Mouse (Mus musculus) forebrain, embryonic 16.5 days (tissue): Measurements from ENCODE around the gene Ccl11. TPM values are rescaled to one million over a fixed set of nuclear protein-coding genes. Genes with fewer than 3 reads are reported as not detected.

ENCODE experiments used
- ATAC-seq: fragments of 200-750 bp; cut with Nextera tagmentation; 2 replicates; pipeline ENCODE4 v1.8.0; 2017; ENCODE audit warnings: mild to moderate bottlenecking, moderate library complexity
- H3K27ac ChIP-seq: fragments of 300-500 bp; sonication (generic); 2 replicates; pipeline ENCODE4 v1.5.1; 2014; ENCODE audit warnings: low read length, control low read depth
- H3K27me3 ChIP-seq: fragments of 300-500 bp; sonication (generic); replicated peaks from 2 replicates; pipeline ENCODE4 v1.6.1; 2014; ENCODE audit warnings: low read length; ENCODE audit not compliant: control insufficient read depth, insufficient read depth
- H3K36me3 ChIP-seq: fragments of 300-500 bp; sonication (generic); 2 replicates; pipeline ENCODE4 v1.6.1; 2014; ENCODE audit not compliant: control insufficient read depth, insufficient read depth
- H3K4me1 ChIP-seq: fragments of 300-500 bp; sonication (generic); replicated peaks from 2 replicates; pipeline ENCODE4 v1.6.1; 2014; ENCODE audit warnings: low read length; ENCODE audit not compliant: control insufficient read depth, insufficient read depth
- H3K4me2 ChIP-seq: fragments of 300-500 bp; sonication (generic); 2 replicates; pipeline ENCODE4 v1.6.1; 2014; ENCODE audit warnings: mild to moderate bottlenecking, low read length, control low read depth
- H3K4me3 ChIP-seq: fragments of 300-500 bp; sonication (generic); replicated peaks from 2 replicates; pipeline ENCODE4 v1.5.1; 2014; ENCODE audit warnings: mild to moderate bottlenecking, low read length, control low read depth
- H3K9ac ChIP-seq: fragments of 300-500 bp; sonication (generic); replicated peaks from 2 replicates; pipeline ENCODE4 v1.6.1; 2014; ENCODE audit warnings: low read depth, low read length, control low read depth
- H3K9me3 ChIP-seq: fragments of 300-500 bp; sonication (generic); 2 replicates; pipeline ENCODE4 v1.6.1; 2016; ENCODE audit warnings: low read length; ENCODE audit not compliant: control insufficient read depth
- WGBS: fragments of 180-500 bp; shearing (Covaris S2); extraction: QIAGEN DNeasy Blood & Tissue Kit; methylation state at CpG from one replicate; pipeline ENCODE4 v1.1.7; 2014; 5-methylcytosine and 5-hydroxymethylcytosine counted together
- polyA plus RNA-seq: library from polyadenylated mRNA; unstranded; fragments of >200 nt; fragmentation: Nextera tagmentation; extraction: Ambion mirVana; gene quantifications from 2 replicates; pipeline ENCODE4 v1.2.1, GENCODE M21; 2015

The Ccl11 gene
- polyA plus RNA-seq, 1 experiment from 2014 or later: not detected

- no peak overlapping the region for H3K27ac ChIP-seq
- no peaks in the 10 kb centered on the region for H3K36me3 ChIP-seq
- H3K9ac ChIP-seq: no peak overlapping the region
- H3K9me3 ChIP-seq: no peaks in the 10 kb centered on the region
- H3K4me1 ChIP-seq: no peaks in the 10 kb centered on the region
- WGBS: 75% methylated on average over 1 of the region's 1 CpGs
- H3K27me3 ChIP-seq: no peaks in the 10 kb centered on the region
- no peak for ATAC-seq
- H3K4me3 ChIP-seq: no peak overlapping the region
- H3K4me2 ChIP-seq: no peak overlapping the region
Observed at GRCm38 (mm10) chr11:82072374-82072773, 14.8 kb downstream of the Ccl11 start.

GRCm38 (mm10) chr11:82072984-82073383 lies 15.4 kb downstream of the Ccl11 start:
- Histone ChIP-seq H3K27me3 (no peaks in the 10 kb centered on the region), H3K27ac (no peak overlapping the region), H3K9ac (no peak overlapping the region), H3K36me3 (no peaks in the 10 kb centered on the region), H3K4me3 (no peak overlapping the region), H3K4me1 (no peaks in the 10 kb centered on the region), H3K9me3 (no peaks in the 10 kb centered on the region), H3K4me2 (no peak overlapping the region)
- 93% methylated on average over 3 of the region's 3 CpGs for WGBS
- no peak for ATAC-seq

GRCm38 (mm10) chr11:82073686-82074085 lies 16.1 kb downstream of the Ccl11 start:
- H3K36me3 ChIP-seq: no peaks in the 10 kb centered on the region

GRCm38 (mm10) chr11:82077031-82077430 lies 19.4 kb downstream of the Ccl11 start:
- no peak overlapping the region for H3K27ac ChIP-seq
- no peak overlapping the region for H3K9ac ChIP-seq
- no peak for ATAC-seq
- H3K36me3 ChIP-seq: no peaks in the 10 kb centered on the region
- H3K9me3 ChIP-seq: no peaks in the 10 kb centered on the region
- WGBS: 77% methylated on average over 3 of the region's 3 CpGs
- no peak overlapping the region for H3K4me2 ChIP-seq
- no peaks in the 10 kb centered on the region for H3K27me3 ChIP-seq
- H3K4me1 ChIP-seq: no peaks in the 10 kb centered on the region
- H3K4me3 ChIP-seq: no peak overlapping the region

More at GRCm38 (mm10) chr11:82073686-82074085, 16.1 kb downstream of the Ccl11 start:
- Histone ChIP-seq H3K4me3 (no peak overlapping the region), H3K4me1 (no peaks in the 10 kb centered on the region), H3K9ac (no peak overlapping the region), H3K9me3 (no peaks in the 10 kb centered on the region), H3K27me3 (no peaks in the 10 kb centered on the region), H3K27ac (no peak overlapping the region), H3K4me2 (no peak overlapping the region)
- ATAC-seq: no peak
- WGBS: 83% methylated on average over 3 of the region's 3 CpGs

GRCm38 (mm10) chr11:82078136-82078730 lies 20.6 kb downstream of the Ccl11 start:
- Histone ChIP-seq H3K4me3 (no peak overlapping the region), H3K9ac (no peak overlapping the region), H3K4me1 (no peaks in the 10 kb centered on the region), H3K4me2 (no peak overlapping the region), H3K9me3 (no peaks in the 10 kb centered on the region), H3K36me3 (no peaks in the 10 kb centered on the region), H3K27ac (no peak overlapping the region), H3K27me3 (no peaks in the 10 kb centered on the region)
- ATAC-seq: no peak

- no peak overlapping the region for H3K27ac ChIP-seq
- no peak overlapping the region for H3K4me3 ChIP-seq
- 89% methylated on average over 3 of the region's 3 CpGs for WGBS
- no peak overlapping the region for H3K9ac ChIP-seq
- no peaks in the 10 kb centered on the region for H3K36me3 ChIP-seq
- no peaks in the 10 kb centered on the region for H3K9me3 ChIP-seq
- no peak for ATAC-seq
- H3K4me2 ChIP-seq: no peak overlapping the region
- H3K27me3 ChIP-seq: no peaks in the 10 kb centered on the region
- H3K4me1 ChIP-seq: no peaks in the 10 kb centered on the region
Observed at GRCm38 (mm10) chr11:82080865-82081264, 23.2 kb downstream of the Ccl11 start.

- no peaks in the 10 kb centered on the region for H3K4me1 ChIP-seq
- H3K9ac ChIP-seq: no peak overlapping the region
- no peak overlapping the region for H3K4me2 ChIP-seq
- H3K27me3 ChIP-seq: no peaks in the 10 kb centered on the region
- no peak overlapping the region for H3K27ac ChIP-seq
- no peaks in the 10 kb centered on the region for H3K36me3 ChIP-seq
- 82% methylated on average over 3 of the region's 3 CpGs for WGBS
- H3K4me3 ChIP-seq: no peak overlapping the region
- no peak for ATAC-seq
- no peaks in the 10 kb centered on the region for H3K9me3 ChIP-seq
Observed at GRCm38 (mm10) chr11:82084360-82084759, 26.7 kb downstream of the Ccl11 start.

- no peak overlapping the region for H3K27ac ChIP-seq
- WGBS: 87% methylated on average over 10 of the region's 10 CpGs
- no peaks in the 10 kb centered on the region for H3K27me3 ChIP-seq
- H3K9ac ChIP-seq: no peak overlapping the region
- no peaks in the 10 kb centered on the region for H3K9me3 ChIP-seq
- no peaks in the 10 kb centered on the region for H3K36me3 ChIP-seq
- ATAC-seq: no peak
- no peak overlapping the region for H3K4me2 ChIP-seq
- no peak overlapping the region for H3K4me3 ChIP-seq
- H3K4me1 ChIP-seq: no peaks in the 10 kb centered on the region
Observed at GRCm38 (mm10) chr11:82099511-82100323, 42.1 kb downstream of the Ccl11 start.

GRCm38 (mm10) chr11:82101087-82101486 lies 43.5 kb downstream of the Ccl11 start:
- H3K27ac ChIP-seq: no peak overlapping the region
- no peak overlapping the region for H3K4me3 ChIP-seq
- H3K9me3 ChIP-seq: no peaks in the 10 kb centered on the region
- no peak overlapping the region for H3K4me2 ChIP-seq
- ATAC-seq: no peak
- H3K36me3 ChIP-seq: no peaks in the 10 kb centered on the region
- 87% methylated on average over 4 of the region's 4 CpGs for WGBS
- no peaks in the 10 kb centered on the region for H3K4me1 ChIP-seq
- no peak overlapping the region for H3K9ac ChIP-seq
- H3K27me3 ChIP-seq: no peaks in the 10 kb centered on the region
